Mouse (Mus musculus) erythroblast, embryonic 14.5 days (primary cell): ENCODE measurements around the gene Gm10100.

Experiments used
- GATA1 ChIP-seq: IDR thresholded peaks from 2 replicates; pipeline ENCODE4 v1.6.1; 2012; ENCODE audit warnings: low read length, inconsistent platforms, mixed read lengths
- TAL1 ChIP-seq: IDR thresholded peaks from 3 replicates; pipeline ENCODE4 v1.6.1; 2012; ENCODE audit warnings: low read length, inconsistent platforms, mixed read lengths

GRCm38 (mm10) chr10:77682994-77683393 lies 43.3 kb upstream of the Gm10100 start:
- TF ChIP-seq GATA1 (no peak), TAL1 (no peak)
